Mouse (Mus musculus): ENCODE measurements around the gene Gfpt1.

DNA sequence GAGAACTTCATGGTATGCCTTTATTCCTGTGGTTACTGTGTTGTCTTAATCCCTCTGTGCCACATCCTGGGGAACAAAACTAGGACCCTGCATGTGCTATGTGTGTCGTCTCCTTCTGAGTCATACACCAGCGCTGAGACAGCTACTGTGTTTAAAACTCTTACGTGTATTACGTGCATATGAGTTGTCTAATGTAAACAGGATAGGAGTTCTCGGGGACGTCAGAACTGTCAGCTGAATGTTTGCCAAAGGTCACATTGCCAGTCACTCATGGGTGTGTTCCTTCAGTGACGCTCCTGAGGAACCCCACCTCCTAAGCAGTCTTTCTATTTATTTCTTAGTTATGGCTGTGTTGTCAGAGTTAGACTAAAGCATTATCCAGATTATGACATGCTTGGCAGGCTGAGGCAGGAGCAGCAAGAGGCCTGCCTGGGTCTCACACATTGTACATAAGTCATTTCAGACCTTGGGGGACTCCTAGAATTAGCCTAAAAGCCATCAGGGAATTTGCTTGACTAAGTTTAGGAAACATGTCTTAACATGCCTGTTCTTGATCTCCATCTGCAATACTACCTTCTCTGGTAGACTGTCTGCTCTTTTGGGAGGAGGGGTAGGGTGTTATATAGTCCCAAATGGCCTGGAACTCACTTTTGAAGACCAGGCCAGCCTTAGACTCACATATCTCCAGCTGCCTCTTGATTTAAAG is 26.7 kb downstream of the Gfpt1 start:
- TF ChIP-seq GATA1 (IDR thresholded peaks at IDR 0.05; ENCODE audit: borderline replicate concordance, low read length) = no peak
- TF ChIP-seq FLI1 (IDR thresholded peaks at IDR 0.05; ENCODE audit: low read length) = no peak
